In genomic region chr16:4519157-4519556, GRCm38 (mm10) we compare ENCODE assay signal across 15 mouse cellular contexts. TPM values are rescaled to one million over a fixed set of nuclear protein-coding genes. Genes with fewer than 3 reads are reported as not detected.
DNase-seq lines count a peak whose midpoint lies in the region; TF ChIP-seq lines count a peak whose summit lies in the region.
"Had no signal": no experiment of that assay in that cellular context is flagged by ENCODE, and none has a peak within 500 bp of the region (broad histone marks: within the 10 kb centered on the region; RNA-seq: fewer than 3 reads in every experiment).

No protein-coding gene starts in this region.

- H3K4me3 ChIP-seq in heart, embryonic 10.5 days = no peak overlapping the region
- no peak overlapping the region for H3K4me3 ChIP-seq in spleen, adult 2 months (ENCODE audit: extremely low read depth, insufficient read depth, insufficient read length)
- H3K4me3 ChIP-seq: hindbrain, embryonic 13.5 days; limb, embryonic 10.5 days had no signal

- no peak for TF ChIP-seq POLR2A in spleen, adult 2 months (IDR thresholded peaks at IDR 0.05; ENCODE audit: low read depth, low read length)

- no peaks in the 10 kb centered on the region for H3K27me3 ChIP-seq in heart, embryonic 10.5 days (ENCODE audit: insufficient read depth, poor library complexity, severe bottlenecking)
- no peaks in the 10 kb centered on the region for H3K27me3 ChIP-seq in spleen, adult 2 months (ENCODE audit: control insufficient read depth, insufficient read depth, low read length)
- H3K27me3 ChIP-seq: hindbrain, embryonic 13.5 days had no signal

- H3K4me1 ChIP-seq in heart, embryonic 10.5 days = peaks cover 73% of the 10 kb centered on the region
- H3K4me1 ChIP-seq in spleen, adult 2 months (ENCODE audit: control insufficient read depth, insufficient read depth, insufficient read length) = peaks cover 2% of the 10 kb centered on the region; the same call in 1 of the 2 replicates

- 82% methylated on average over 4 of the region's 4 CpGs for WGBS in heart, embryonic 10.5 days
- WGBS in spleen, adult 2 months = 14% methylated on average over 4 of the region's 4 CpGs

- no peak for TF ChIP-seq CTCF in spleen, adult 2 months (IDR thresholded peaks at IDR 0.05; ENCODE audit: extremely low read depth, insufficient read depth, insufficient read length, insufficient replicate concordance)

- H3K9me3 ChIP-seq in heart, embryonic 10.5 days = no peaks in the 10 kb centered on the region
- H3K9me3 ChIP-seq: hindbrain, embryonic 13.5 days; limb, embryonic 10.5 days had no signal

- H3K27ac ChIP-seq in heart, embryonic 10.5 days = peak overlapping the region; percentile 52; the same call in 1 of the 2 replicates
- no peak overlapping the region for H3K27ac ChIP-seq in spleen, adult 2 months (ENCODE audit: insufficient read depth, low read length)
- H3K27ac ChIP-seq: hindbrain, embryonic 13.5 days; limb, embryonic 10.5 days; macrophage had no signal

- H3K36me3 ChIP-seq in heart, embryonic 10.5 days = peaks cover 7% of the 10 kb centered on the region; the same call in 1 of the 2 replicates
- H3K36me3 ChIP-seq in spleen, adult 2 months (ENCODE audit: control insufficient read depth, insufficient read depth, low read length) = no peaks in the 10 kb centered on the region
- H3K36me3 ChIP-seq: hindbrain, embryonic 13.5 days; limb, embryonic 10.5 days had no signal

- DNase-seq in heart, embryonic 10.5 days (ENCODE audit: low spot score) = no peak
- no peak for DNase-seq in heart, adult 9 months (ENCODE audit: low spot score in 2 of 2)
- peak; percentile 15 to 34 for DNase-seq in spleen, adult 2 months (ENCODE audit: low read depth in 1 of 2, low spot score in 2 of 2)
- DNase-seq in spleen, postnatal 4 days (ENCODE audit: low spot score in 2 of 2) = no peak
- peak; percentile 40 to 43 for DNase-seq in cerebellum, postnatal 36 days
- peak; percentile 22 for DNase-seq in retina, postnatal 1 day
- DNase-seq in kidney, postnatal 4 days = no peak
- no peak for DNase-seq in gastrocnemius, postnatal 25 days
- DNase-seq: adrenal gland, adult 2 months; kidney, adult 8-10 months; right cerebral cortex, postnatal 14 days; thymus, postnatal 4 days had no signal

RNA-seq across cellular contexts. Expression of gene Srl, which starts 22.5 kb away (rescaled TPM):
- polyA plus RNA-seq in heart, embryonic 10.5 days (2016; fragmentation: Nextera tagmentation; extraction: Ambion mirVana) = 87.3 and 201 TPM in 2 replicates
- polyA plus RNA-seq in spleen, adult 2 months (2012; rRNA removed) = 0.53 and 0.68 TPM in 2 replicates
- 1,000 to 10,000 TPM; 1,248 to 1,686 TPM for total RNA-seq in gastrocnemius, postnatal 25 days (2021)

RNA-seq across cellular contexts. Expression of gene Tfap4, which starts 40.5 kb away (rescaled TPM):
- 9.5 and 17.5 TPM in 2 replicates for polyA plus RNA-seq in heart, embryonic 10.5 days (2016; fragmentation: Nextera tagmentation; extraction: Ambion mirVana)
- 5.6 and 8.7 TPM in 2 replicates for polyA plus RNA-seq in spleen, adult 2 months (2012; rRNA removed)
- total RNA-seq in gastrocnemius, postnatal 25 days (2021) = 1 to 10 TPM; 2.3 to 3.2 TPM

Comparison
In these comparisons a context has a peak if more than half of its experiments do, and no peak if none do; other contexts are left out.
1. DNase-seq: peak in spleen, adult 2 months (2 of 2), cerebellum, postnatal 36 days (2 of 2) and retina, postnatal 1 day (single experiment); none in heart, embryonic 10.5 days (single experiment), heart, adult 9 months (0 of 2), spleen, postnatal 4 days (0 of 2), kidney, postnatal 4 days (0 of 2) and gastrocnemius, postnatal 25 days (single experiment).
2. RNA of gene Srl, which starts 22.5 kb away (polyA plus RNA-seq): 87.3 to 201 TPM in heart, embryonic 10.5 days; 0.53 to 0.68 TPM in spleen, adult 2 months; every median in the first group is over 10 times any median in the second.